Mouse (Mus musculus) limb, embryonic 14.5 days (tissue): Measurements from ENCODE around the gene Sept6. TPM values are rescaled to one million over a fixed set of nuclear protein-coding genes. Genes with fewer than 3 reads are reported as not detected.
A peak's percentile ranks its signal among the peaks of the same experiment; 100 is the strongest.

Source experiments
- ATAC-seq: fragments of 200-750 bp; cut with Nextera tagmentation; 2 replicates; pipeline ENCODE4 v1.8.0; 2017; ENCODE audit warnings: low read depth, moderate number of reproducible peaks, moderate TSS enrichment; ENCODE audit not compliant: low FRiP score
- DNase-seq: peaks from one replicate; pipeline ENCODE4 v3.0.0-alpha.2; 2015; ENCODE audit warnings: low spot score
- H3K27ac ChIP-seq: fragments of 300-500 bp; sonication (generic); replicated peaks from 2 replicates; pipeline ENCODE4 v1.5.1; 2014; ENCODE audit warnings: low read depth, mild to moderate bottlenecking, low read length, moderate library complexity, mixed read lengths
- H3K27me3 ChIP-seq: fragments of 300-500 bp; sonication (generic); 2 replicates; pipeline ENCODE4 v1.6.1; 2014; ENCODE audit warnings: low read length, mixed read lengths; ENCODE audit not compliant: control insufficient read depth, insufficient read depth
- H3K36me3 ChIP-seq: fragments of 300-500 bp; sonication (generic); 2 replicates; pipeline ENCODE4 v1.6.1; 2014; ENCODE audit warnings: mild to moderate bottlenecking, low read length, moderate library complexity, mixed read lengths; ENCODE audit not compliant: control insufficient read depth, insufficient read depth
- H3K4me1 ChIP-seq: fragments of 300-500 bp; sonication (generic); 2 replicates; pipeline ENCODE4 v1.6.1; 2014; ENCODE audit warnings: antibody characterized with exemption, low read length, mixed read lengths; ENCODE audit not compliant: control insufficient read depth, insufficient read depth
- H3K4me2 ChIP-seq: fragments of 300-500 bp; sonication (generic); replicated peaks from 2 replicates; pipeline ENCODE4 v1.6.1; 2014; ENCODE audit warnings: low read depth, mild to moderate bottlenecking, low read length, moderate library complexity; ENCODE audit not compliant: severe bottlenecking
- H3K4me3 ChIP-seq: fragments of 300-500 bp; sonication (generic); replicated peaks from 2 replicates; pipeline ENCODE4 v1.5.1; 2014; ENCODE audit warnings: low read length
- H3K9ac ChIP-seq: fragments of 300-500 bp; sonication (generic); 2 replicates; pipeline ENCODE4 v1.6.1; 2014; ENCODE audit warnings: mild to moderate bottlenecking, low read depth, low read length, moderate library complexity; ENCODE audit not compliant: severe bottlenecking
- H3K9me3 ChIP-seq: fragments of 300-500 bp; sonication (generic); 2 replicates; pipeline ENCODE4 v1.6.1; 2016; ENCODE audit warnings: low read length; ENCODE audit not compliant: control insufficient read depth
- POLR2A ChIP-seq: fragments of 200-500 bp; IDR thresholded peaks from 2 replicates; pipeline ENCODE4 v1.8.0; 2012; ENCODE audit warnings: inconsistent platforms, mild to moderate bottlenecking, moderate library complexity, borderline replicate concordance; ENCODE audit not compliant: insufficient read depth, insufficient read length; ENCODE audit errors: extremely low read depth
- WGBS: fragments of 180-500 bp; shearing (Covaris S2); extraction: QIAGEN DNeasy Blood & Tissue Kit; methylation state at CpG from one replicate; pipeline ENCODE4 v1.1.7; 2014; 5-methylcytosine and 5-hydroxymethylcytosine counted together
- polyA plus RNA-seq, 2 experiments: library from polyadenylated mRNA; depleted of rRNA in 1 of 2; stranded (reverse) in 1 of 2; unstranded in 1 of 2; fragments of >200 nt; fragmentation: Nextera tagmentation in 1 of 2; extraction: Ambion mirVana in 1 of 2; gene quantifications; 2 replicates each; pipeline versions ENCODE4 v1.2.1 to v1.2.3; 2012 to 2014

The Sept6 gene
- polyA plus RNA-seq, 2 experiments, result 47.9 to 51.5 TPM

- WGBS, result 83% methylated on average over 4 of the region's 4 CpGs
- DNase-seq (no peak), ATAC-seq (no peak)
- Histone ChIP-seq H3K27ac (no peak overlapping the region), H3K4me1 (no peaks in the 10 kb centered on the region), H3K4me3 (no peak overlapping the region), H3K9me3 (no peaks in the 10 kb centered on the region), H3K9ac (no peak overlapping the region), H3K4me2 (no peak overlapping the region), H3K36me3 (peaks cover under 1% of the 10 kb centered on the region; the same call in 1 of the 2 replicates), H3K27me3 (no peaks in the 10 kb centered on the region)
- TF ChIP-seq POLR2A, result no peak
These were observed 20.4 kb downstream of the Sept6 start for GRCm38 (mm10) chrX:36971156-36971555.

- Histone ChIP-seq H3K36me3 (peaks cover 3% of the 10 kb centered on the region; the same call in 1 of the 2 replicates), H3K9me3 (no peaks in the 10 kb centered on the region), H3K4me2 (no peak overlapping the region), H3K9ac (no peak overlapping the region), H3K4me1 (no peaks in the 10 kb centered on the region), H3K27me3 (no peaks in the 10 kb centered on the region), H3K27ac (no peak overlapping the region), H3K4me3 (no peak overlapping the region)
- 57% methylated on average over 4 of the region's 4 CpGs for WGBS
- no peak for DNase-seq
- ATAC-seq, result no peak
- TF ChIP-seq POLR2A, result no peak
These were observed 22.1 kb downstream of the Sept6 start for GRCm38 (mm10) chrX:36969501-36969900.

DNA sequence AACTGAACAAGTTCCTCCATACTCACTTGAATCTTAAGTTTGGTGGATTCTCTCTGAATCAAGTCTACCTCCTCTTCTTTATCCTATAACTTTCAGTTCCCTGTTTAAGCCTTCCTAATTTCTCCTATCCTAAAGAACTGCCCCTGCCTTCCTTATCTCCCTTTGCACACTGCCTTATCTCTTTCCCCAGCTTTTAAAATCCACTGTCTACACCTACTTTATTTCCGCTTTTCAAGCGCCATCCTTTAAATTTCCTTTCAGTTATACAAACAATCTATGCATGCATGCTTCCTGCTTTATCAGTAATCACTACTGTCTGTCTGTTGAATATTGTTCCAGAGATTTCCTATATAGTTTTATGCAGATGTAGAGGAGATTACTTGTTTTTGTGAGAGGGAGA is 34.9 kb downstream of the Sept6 start:
- DNase-seq (no peak), ATAC-seq (no peak)
- Histone ChIP-seq H3K27ac (no peak overlapping the region), H3K4me3 (no peak overlapping the region), H3K9me3 (no peaks in the 10 kb centered on the region), H3K4me2 (no peak overlapping the region), H3K4me1 (no peaks in the 10 kb centered on the region), H3K9ac (no peak overlapping the region), H3K36me3 (0 out of 2 replicates have a peak, but pooled peaks cover 3% of the 10 kb centered on the region), H3K27me3 (no peaks in the 10 kb centered on the region)
- 93% methylated on average over 2 of the region's 2 CpGs for WGBS
- TF ChIP-seq POLR2A, result no peak

DNA sequence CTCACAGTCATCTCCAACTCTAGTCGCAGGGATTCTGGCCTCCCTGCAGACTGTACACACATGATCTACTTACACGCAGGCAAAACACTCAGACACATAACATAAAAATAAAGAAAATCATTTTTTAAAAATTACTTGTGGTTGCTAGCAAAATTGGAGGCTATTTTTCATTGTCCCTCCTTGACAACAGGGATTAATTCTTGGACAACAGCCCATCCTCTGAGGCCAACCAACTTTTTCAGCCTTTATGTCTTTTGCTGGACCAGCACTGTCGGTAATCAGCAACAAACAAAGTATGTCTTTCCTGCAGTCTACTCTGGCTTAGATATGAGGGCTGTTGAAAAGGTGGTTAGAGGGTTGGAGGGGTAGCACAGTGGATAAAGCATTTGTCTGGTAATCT is 50.5 kb downstream of the Sept6 start:
- no peak overlapping the region for H3K4me2 ChIP-seq
- H3K27me3 ChIP-seq, result no peaks in the 10 kb centered on the region
- H3K9ac ChIP-seq, result no peak overlapping the region
- H3K4me1 ChIP-seq, result no peaks in the 10 kb centered on the region
- H3K4me3 ChIP-seq, result no peak overlapping the region
- ATAC-seq (no peak), DNase-seq (no peak)
- WGBS, result 84% methylated on average over 3 of the region's 3 CpGs
- H3K27ac ChIP-seq, result no peak overlapping the region
- no peak for TF ChIP-seq POLR2A
- H3K9me3 ChIP-seq, result no peaks in the 10 kb centered on the region
- peaks cover 11% of the 10 kb centered on the region; the same call in 1 of the 2 replicates for H3K36me3 ChIP-seq

- peaks cover 11% of the 10 kb centered on the region; the same call in 1 of the 2 replicates for H3K36me3 ChIP-seq
- no peak for TF ChIP-seq POLR2A
- H3K4me1 ChIP-seq, result no peaks in the 10 kb centered on the region
- H3K4me3 ChIP-seq, result no peak overlapping the region
- no peak overlapping the region for H3K27ac ChIP-seq
- no peaks in the 10 kb centered on the region for H3K9me3 ChIP-seq
- no peak overlapping the region for H3K4me2 ChIP-seq
- ATAC-seq, result peak; percentile 44
- H3K27me3 ChIP-seq, result no peaks in the 10 kb centered on the region
- 77% methylated on average over 4 of the region's 4 CpGs for WGBS
- no peak overlapping the region for H3K9ac ChIP-seq
- peak; percentile 62 for DNase-seq
These were observed 51.7 kb downstream of the Sept6 start for GRCm38 (mm10) chrX:36939806-36940413.
